Mouse (Mus musculus): ENCODE data around the gene Cacna1c. TPM values are rescaled to one million over a fixed set of nuclear protein-coding genes. Genes with fewer than 3 reads are reported as not detected.
A peak's percentile ranks its signal among the peaks of the same experiment; 100 is the strongest.

The Cacna1c gene
- polyA plus RNA-seq, 1 experiment from 2014 or later = 2.8 TPM

- no peak for DNase-seq (ENCODE audit: low spot score)
- WGBS = 92% methylated on average over 8 of the region's 8 CpGs
- Histone ChIP-seq H3K27ac (no peak overlapping the region), H3K4me3 (no peak overlapping the region), H3K27me3 (ENCODE audit: insufficient read depth, poor library complexity, severe bottlenecking) (no peaks in the 10 kb centered on the region), H3K4me1 (replicated peaks) (peaks cover 45% of the 10 kb centered on the region), H3K36me3 (no peaks in the 10 kb centered on the region), H3K9me3 (no peaks in the 10 kb centered on the region)
Measured at GRCm38 (mm10) chr6:118843566-118843965, 352.7 kb downstream of the Cacna1c start.

GRCm38 (mm10) chr6:118841892-118842291 is 354.3 kb downstream of the Cacna1c start:
- 95% methylated on average over 2 of the region's 2 CpGs for WGBS
- no peaks in the 10 kb centered on the region for H3K36me3 ChIP-seq
- no peak overlapping the region for H3K27ac ChIP-seq
- no peak for DNase-seq (ENCODE audit: low spot score)
- no peaks in the 10 kb centered on the region for H3K9me3 ChIP-seq
- H3K4me3 ChIP-seq = no peak overlapping the region
- H3K27me3 ChIP-seq (ENCODE audit: insufficient read depth, poor library complexity, severe bottlenecking) = no peaks in the 10 kb centered on the region
- peaks cover 47% of the 10 kb centered on the region for H3K4me1 ChIP-seq (replicated peaks)

- Histone ChIP-seq H3K27me3 (ENCODE audit: insufficient read depth, poor library complexity, severe bottlenecking) (0 out of 2 replicates have a peak, but pooled peaks cover 3% of the 10 kb centered on the region), H3K4me1 (replicated peaks) (peaks cover 33% of the 10 kb centered on the region), H3K27ac (no peak overlapping the region; the same call in 1 of the 2 replicates), H3K4me3 (no peak overlapping the region), H3K36me3 (no peaks in the 10 kb centered on the region), H3K9me3 (no peaks in the 10 kb centered on the region)
- WGBS = 69% methylated on average over 14 of the region's 14 CpGs
- DNase-seq (ENCODE audit: low spot score) = no peak
Measured at GRCm38 (mm10) chr6:118838919-118839915, 357.0 kb downstream of the Cacna1c start.

- Histone ChIP-seq H3K27ac (no peak overlapping the region), H3K36me3 (no peaks in the 10 kb centered on the region), H3K9me3 (no peaks in the 10 kb centered on the region), H3K27me3 (ENCODE audit: insufficient read depth, poor library complexity, severe bottlenecking) (0 out of 2 replicates have a peak, but pooled peaks cover 3% of the 10 kb centered on the region), H3K4me3 (no peak overlapping the region), H3K4me1 (replicated peaks) (peaks cover 36% of the 10 kb centered on the region)
- DNase-seq (ENCODE audit: low spot score) = no peak
- WGBS = 31% methylated on average over 7 of the region's 7 CpGs
Measured at GRCm38 (mm10) chr6:118836693-118837092, 359.5 kb downstream of the Cacna1c start.

- no peak for DNase-seq (ENCODE audit: low spot score)
- Histone ChIP-seq H3K27me3 (ENCODE audit: insufficient read depth, poor library complexity, severe bottlenecking) (0 out of 2 replicates have a peak, but pooled peaks cover 3% of the 10 kb centered on the region), H3K27ac (no peak overlapping the region), H3K9me3 (no peaks in the 10 kb centered on the region), H3K4me1 (replicated peaks) (peaks cover 18% of the 10 kb centered on the region), H3K36me3 (no peaks in the 10 kb centered on the region), H3K4me3 (no peak overlapping the region)
- WGBS = 64% methylated on average over 8 of the region's 8 CpGs
Measured at GRCm38 (mm10) chr6:118834046-118834445, 362.2 kb downstream of the Cacna1c start.

- H3K27ac ChIP-seq = no peak overlapping the region
- H3K4me1 ChIP-seq (replicated peaks) = peaks cover 14% of the 10 kb centered on the region
- H3K9me3 ChIP-seq = no peaks in the 10 kb centered on the region
- no peak overlapping the region for H3K4me3 ChIP-seq
- 81% methylated on average over 7 of the region's 7 CpGs for WGBS
- no peak for DNase-seq (ENCODE audit: low spot score)
- H3K27me3 ChIP-seq (ENCODE audit: insufficient read depth, poor library complexity, severe bottlenecking) = 0 out of 2 replicates have a peak, but pooled peaks cover 3% of the 10 kb centered on the region
- H3K36me3 ChIP-seq = no peaks in the 10 kb centered on the region
Measured at GRCm38 (mm10) chr6:118833049-118833448, 363.2 kb downstream of the Cacna1c start.

GRCm38 (mm10) chr6:118832616-118833015 is 363.6 kb downstream of the Cacna1c start:
- Histone ChIP-seq H3K27me3 (ENCODE audit: insufficient read depth, poor library complexity, severe bottlenecking) (peaks cover 3% of the 10 kb centered on the region; the same call in 1 of the 2 replicates), H3K4me1 (replicated peaks) (peaks cover 18% of the 10 kb centered on the region), H3K27ac (no peak overlapping the region), H3K9me3 (no peaks in the 10 kb centered on the region), H3K4me3 (no peak overlapping the region), H3K36me3 (no peaks in the 10 kb centered on the region)
- 90% methylated on average over 2 of the region's 2 CpGs for WGBS
- DNase-seq (ENCODE audit: low spot score) = no peak

GRCm38 (mm10) chr6:118830851-118831250 is 365.4 kb downstream of the Cacna1c start:
- peaks cover 21% of the 10 kb centered on the region for H3K4me1 ChIP-seq (replicated peaks)
- no peak overlapping the region for H3K27ac ChIP-seq
- no peak for DNase-seq (ENCODE audit: low spot score)
- no peaks in the 10 kb centered on the region for H3K36me3 ChIP-seq
- 87% methylated on average over 5 of the region's 5 CpGs for WGBS
- H3K4me3 ChIP-seq = no peak overlapping the region
- peaks cover 3% of the 10 kb centered on the region; the same call in 1 of the 2 replicates for H3K27me3 ChIP-seq (ENCODE audit: insufficient read depth, poor library complexity, severe bottlenecking)
- H3K9me3 ChIP-seq = no peaks in the 10 kb centered on the region

GRCm38 (mm10) chr6:118828187-118828586 is 368.0 kb downstream of the Cacna1c start:
- Histone ChIP-seq H3K27ac (peak overlapping the region; percentile 83), H3K27me3 (ENCODE audit: insufficient read depth, poor library complexity, severe bottlenecking) (no peaks in the 10 kb centered on the region; the same call in 1 of the 2 replicates), H3K4me1 (replicated peaks) (peaks cover 16% of the 10 kb centered on the region), H3K9me3 (no peaks in the 10 kb centered on the region), H3K36me3 (no peaks in the 10 kb centered on the region), H3K4me3 (no peak overlapping the region)
- WGBS = 82% methylated on average over 4 of the region's 4 CpGs
- no peak for DNase-seq (ENCODE audit: low spot score)

- Histone ChIP-seq H3K4me1 (replicated peaks) (peaks cover 16% of the 10 kb centered on the region), H3K36me3 (no peaks in the 10 kb centered on the region), H3K4me3 (no peak overlapping the region), H3K9me3 (no peaks in the 10 kb centered on the region), H3K27me3 (ENCODE audit: insufficient read depth, poor library complexity, severe bottlenecking) (no peaks in the 10 kb centered on the region; the same call in 1 of the 2 replicates), H3K27ac (peak overlapping the region; percentile 83)
- DNase-seq (ENCODE audit: low spot score) = peak; percentile 46
- 39% methylated on average over 8 of the region's 8 CpGs for WGBS
Measured at GRCm38 (mm10) chr6:118827560-118827959, 368.7 kb downstream of the Cacna1c start.

GRCm38 (mm10) chr6:118825400-118825871 is 370.8 kb downstream of the Cacna1c start:
- Histone ChIP-seq H3K4me3 (no peak overlapping the region), H3K4me1 (replicated peaks) (peaks cover 23% of the 10 kb centered on the region), H3K27me3 (ENCODE audit: insufficient read depth, poor library complexity, severe bottlenecking) (no peaks in the 10 kb centered on the region; the same call in 1 of the 2 replicates), H3K9me3 (no peaks in the 10 kb centered on the region), H3K36me3 (no peaks in the 10 kb centered on the region), H3K27ac (no peak overlapping the region)
- no peak for DNase-seq (ENCODE audit: low spot score)
- 60% methylated on average over 6 of the region's 6 CpGs for WGBS

- Histone ChIP-seq H3K36me3 (no peaks in the 10 kb centered on the region), H3K4me3 (no peak overlapping the region), H3K27ac (no peak overlapping the region), H3K4me1 (replicated peaks) (0 out of 2 replicates have a peak, but pooled peaks cover 10% of the 10 kb centered on the region), H3K27me3 (ENCODE audit: insufficient read depth, poor library complexity, severe bottlenecking) (no peaks in the 10 kb centered on the region), H3K9me3 (no peaks in the 10 kb centered on the region)
- DNase-seq (ENCODE audit: low spot score) = no peak
- WGBS = 89% methylated on average over 5 of the region's 5 CpGs
Measured at GRCm38 (mm10) chr6:118821536-118821935, 374.7 kb downstream of the Cacna1c start.

- Histone ChIP-seq H3K9me3 (no peaks in the 10 kb centered on the region), H3K4me3 (no peak overlapping the region), H3K27me3 (ENCODE audit: insufficient read depth, poor library complexity, severe bottlenecking) (no peaks in the 10 kb centered on the region), H3K4me1 (replicated peaks) (0 out of 2 replicates have a peak, but pooled peaks cover 10% of the 10 kb centered on the region), H3K27ac (no peak overlapping the region), H3K36me3 (no peaks in the 10 kb centered on the region)
- DNase-seq (ENCODE audit: low spot score) = no peak
- WGBS = 83% methylated on average over 7 of the region's 7 CpGs
Measured at GRCm38 (mm10) chr6:118819657-118820056, 376.6 kb downstream of the Cacna1c start.
